Mouse (Mus musculus) limb, embryonic 14.5 days (tissue): ENCODE results near the gene Fyb. TPM values are rescaled to one million over a fixed set of nuclear protein-coding genes. Genes with fewer than 3 reads are reported as not detected.

Source experiments
- ATAC-seq: fragments of 200-750 bp; cut with Nextera tagmentation; 2 replicates; pipeline ENCODE4 v1.8.0; 2017; ENCODE audit warnings: low read depth, moderate number of reproducible peaks, moderate TSS enrichment; ENCODE audit not compliant: low FRiP score
- DNase-seq: peaks from one replicate; pipeline ENCODE4 v3.0.0-alpha.2; 2015; ENCODE audit warnings: low spot score
- H3K27ac ChIP-seq: fragments of 300-500 bp; sonication (generic); replicated peaks from 2 replicates; pipeline ENCODE4 v1.5.1; 2014; ENCODE audit warnings: low read depth, mild to moderate bottlenecking, low read length, moderate library complexity, mixed read lengths
- H3K27me3 ChIP-seq: fragments of 300-500 bp; sonication (generic); 2 replicates; pipeline ENCODE4 v1.6.1; 2014; ENCODE audit warnings: low read length, mixed read lengths; ENCODE audit not compliant: control insufficient read depth, insufficient read depth
- H3K36me3 ChIP-seq: fragments of 300-500 bp; sonication (generic); 2 replicates; pipeline ENCODE4 v1.6.1; 2014; ENCODE audit warnings: mild to moderate bottlenecking, low read length, moderate library complexity, mixed read lengths; ENCODE audit not compliant: control insufficient read depth, insufficient read depth
- H3K4me1 ChIP-seq: fragments of 300-500 bp; sonication (generic); 2 replicates; pipeline ENCODE4 v1.6.1; 2014; ENCODE audit warnings: antibody characterized with exemption, low read length, mixed read lengths; ENCODE audit not compliant: control insufficient read depth, insufficient read depth
- H3K4me2 ChIP-seq: fragments of 300-500 bp; sonication (generic); replicated peaks from 2 replicates; pipeline ENCODE4 v1.6.1; 2014; ENCODE audit warnings: low read depth, mild to moderate bottlenecking, low read length, moderate library complexity; ENCODE audit not compliant: severe bottlenecking
- H3K4me3 ChIP-seq: fragments of 300-500 bp; sonication (generic); replicated peaks from 2 replicates; pipeline ENCODE4 v1.5.1; 2014; ENCODE audit warnings: low read length
- H3K9ac ChIP-seq: fragments of 300-500 bp; sonication (generic); 2 replicates; pipeline ENCODE4 v1.6.1; 2014; ENCODE audit warnings: mild to moderate bottlenecking, low read depth, low read length, moderate library complexity; ENCODE audit not compliant: severe bottlenecking
- H3K9me3 ChIP-seq: fragments of 300-500 bp; sonication (generic); 2 replicates; pipeline ENCODE4 v1.6.1; 2016; ENCODE audit warnings: low read length; ENCODE audit not compliant: control insufficient read depth
- POLR2A ChIP-seq: fragments of 200-500 bp; IDR thresholded peaks from 2 replicates; pipeline ENCODE4 v1.8.0; 2012; ENCODE audit warnings: inconsistent platforms, mild to moderate bottlenecking, moderate library complexity, borderline replicate concordance; ENCODE audit not compliant: insufficient read depth, insufficient read length; ENCODE audit errors: extremely low read depth
- WGBS: fragments of 180-500 bp; shearing (Covaris S2); extraction: QIAGEN DNeasy Blood & Tissue Kit; methylation state at CpG from one replicate; pipeline ENCODE4 v1.1.7; 2014; 5-methylcytosine and 5-hydroxymethylcytosine counted together
- polyA plus RNA-seq, 2 experiments: library from polyadenylated mRNA; depleted of rRNA in 1 of 2; stranded (reverse) in 1 of 2; unstranded in 1 of 2; fragments of >200 nt; fragmentation: Nextera tagmentation in 1 of 2; extraction: Ambion mirVana in 1 of 2; gene quantifications; 2 replicates each; pipeline versions ENCODE4 v1.2.1 to v1.2.3; 2012 to 2014

The Fyb gene
- polyA plus RNA-seq, 2 experiments: 6.0 to 8.0 TPM

DNA sequence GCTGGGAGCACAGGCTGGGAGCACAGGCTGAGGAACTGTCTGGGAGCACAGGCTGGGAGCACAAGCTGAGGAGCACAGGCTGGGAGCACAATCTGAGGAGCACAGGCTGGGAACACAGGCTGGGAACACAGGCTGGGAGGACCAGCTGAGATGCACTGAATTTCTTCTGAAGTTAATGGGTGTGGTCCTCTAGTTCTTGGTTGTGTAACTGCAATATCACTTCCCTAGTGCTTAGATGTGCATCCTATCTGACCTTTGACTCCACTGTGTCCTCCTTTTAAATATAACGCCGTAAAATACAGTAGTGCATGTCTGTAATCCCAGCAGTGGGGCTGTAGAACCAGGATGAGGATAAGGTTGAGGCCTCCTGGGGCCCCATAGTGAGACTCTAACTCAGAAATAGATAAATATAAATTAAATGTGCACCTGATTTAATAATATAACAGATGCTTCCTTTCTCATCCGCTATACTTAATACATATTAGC lies 11.2 kb downstream of the Fyb start:
- TF ChIP-seq POLR2A: no peak
- H3K27ac ChIP-seq: no peak overlapping the region
- H3K4me1 ChIP-seq: no peaks in the 10 kb centered on the region
- 86% methylated on average over 3 of the region's 3 CpGs for WGBS
- no peak overlapping the region for H3K4me3 ChIP-seq
- no peak overlapping the region for H3K4me2 ChIP-seq
- no peaks in the 10 kb centered on the region for H3K27me3 ChIP-seq
- no peaks in the 10 kb centered on the region for H3K9me3 ChIP-seq
- DNase-seq (no peak), ATAC-seq (no peak)
- H3K9ac ChIP-seq: no peak overlapping the region
- no peaks in the 10 kb centered on the region for H3K36me3 ChIP-seq

DNA sequence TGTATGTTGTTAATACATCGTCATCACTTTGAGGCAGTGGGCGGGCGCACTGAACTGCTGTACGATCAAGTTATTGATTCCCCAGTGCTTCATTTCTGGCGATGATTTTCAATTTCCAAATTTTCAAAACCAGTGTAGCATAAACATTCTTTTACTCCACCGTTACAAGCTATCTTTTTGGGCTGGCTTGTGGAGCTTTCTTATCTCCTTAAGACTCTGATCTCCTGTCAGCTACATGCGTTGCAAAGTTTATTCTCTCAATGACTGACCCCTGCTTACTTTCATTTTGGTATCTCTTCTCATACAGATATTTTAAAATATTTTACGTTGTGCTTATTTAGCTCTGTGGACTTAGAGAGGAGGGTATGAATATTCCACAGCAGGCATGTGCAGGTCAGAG lies 11.9 kb downstream of the Fyb start:
- no peaks in the 10 kb centered on the region for H3K9me3 ChIP-seq
- no peak overlapping the region for H3K27ac ChIP-seq
- no peak for TF ChIP-seq POLR2A
- H3K4me2 ChIP-seq: no peak overlapping the region
- H3K36me3 ChIP-seq: no peaks in the 10 kb centered on the region
- ATAC-seq (no peak), DNase-seq (no peak)
- no peak overlapping the region for H3K4me3 ChIP-seq
- no peak overlapping the region for H3K9ac ChIP-seq
- 85% methylated on average over 8 of the region's 8 CpGs for WGBS
- no peaks in the 10 kb centered on the region for H3K27me3 ChIP-seq
- no peaks in the 10 kb centered on the region for H3K4me1 ChIP-seq

DNA sequence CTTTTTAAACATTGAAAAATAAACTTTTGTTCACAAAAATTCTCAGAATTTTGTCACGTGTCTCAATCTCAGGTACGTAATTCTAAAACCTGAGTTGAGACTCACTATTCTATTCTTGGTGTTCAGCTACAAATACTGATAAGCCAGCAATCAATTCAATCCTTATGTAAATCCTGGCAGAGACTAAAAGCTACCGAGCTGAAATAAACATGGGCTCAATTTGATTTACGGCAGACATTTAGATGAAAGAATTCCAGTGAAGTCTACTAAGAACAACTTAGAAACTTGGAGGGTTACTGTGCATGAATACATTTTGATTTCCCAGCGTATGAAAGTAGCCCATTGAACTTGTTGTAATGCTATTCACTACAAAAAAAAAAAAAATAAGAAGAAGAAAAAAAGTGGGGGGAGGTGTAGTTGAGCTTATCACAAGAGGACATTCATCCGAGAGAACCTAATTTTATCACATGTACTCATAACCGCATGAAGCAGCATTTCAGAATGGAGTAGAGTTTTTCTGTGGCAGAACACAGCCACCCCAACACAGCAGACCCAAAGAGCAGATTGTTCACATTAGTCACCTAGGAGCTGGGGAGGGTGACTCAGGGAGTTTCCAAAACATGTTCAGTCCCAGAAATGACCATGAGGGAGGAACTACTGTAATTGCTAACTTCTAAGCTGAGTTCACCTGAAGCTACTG lies 17.1 kb downstream of the Fyb start:
- Histone ChIP-seq H3K27ac (no peak overlapping the region), H3K4me3 (no peak overlapping the region), H3K9ac (no peak overlapping the region), H3K4me1 (0 out of 2 replicates have a peak, but pooled peaks cover 4% of the 10 kb centered on the region), H3K27me3 (no peaks in the 10 kb centered on the region), H3K36me3 (no peaks in the 10 kb centered on the region), H3K9me3 (no peaks in the 10 kb centered on the region), H3K4me2 (no peak overlapping the region)
- DNase-seq: no peak
- TF ChIP-seq POLR2A: no peak
- no peak for ATAC-seq
- WGBS: 61% methylated on average over 7 of the region's 7 CpGs

DNA sequence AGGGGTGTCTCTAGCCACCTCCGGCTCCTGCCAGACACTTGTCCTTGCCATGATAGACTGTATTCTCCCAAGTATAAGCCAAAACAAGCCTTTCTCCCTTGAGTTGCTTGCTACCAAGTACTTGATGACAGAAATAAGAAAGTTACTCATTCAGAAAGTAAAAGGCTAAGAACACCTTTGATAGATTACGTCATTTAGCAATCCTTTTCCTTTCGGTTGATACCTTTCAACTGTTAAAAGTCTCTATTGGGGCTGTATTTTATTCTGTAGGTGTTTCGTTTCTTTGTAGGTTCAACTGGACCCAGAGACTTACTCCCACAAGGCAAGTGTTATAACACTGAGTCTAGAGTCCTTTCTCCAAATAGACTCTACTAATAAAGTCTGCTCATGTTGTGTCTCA lies 26.3 kb downstream of the Fyb start:
- no peak overlapping the region for H3K4me2 ChIP-seq
- no peak for TF ChIP-seq POLR2A
- H3K27ac ChIP-seq: no peak overlapping the region
- no peak for ATAC-seq
- H3K9me3 ChIP-seq: no peaks in the 10 kb centered on the region
- no peak overlapping the region for H3K9ac ChIP-seq
- no peaks in the 10 kb centered on the region for H3K36me3 ChIP-seq
- no peak overlapping the region for H3K4me3 ChIP-seq
- DNase-seq: no peak
- no peaks in the 10 kb centered on the region for H3K27me3 ChIP-seq
- 92% methylated on average over 4 of the region's 4 CpGs for WGBS
- H3K4me1 ChIP-seq: no peaks in the 10 kb centered on the region

DNA sequence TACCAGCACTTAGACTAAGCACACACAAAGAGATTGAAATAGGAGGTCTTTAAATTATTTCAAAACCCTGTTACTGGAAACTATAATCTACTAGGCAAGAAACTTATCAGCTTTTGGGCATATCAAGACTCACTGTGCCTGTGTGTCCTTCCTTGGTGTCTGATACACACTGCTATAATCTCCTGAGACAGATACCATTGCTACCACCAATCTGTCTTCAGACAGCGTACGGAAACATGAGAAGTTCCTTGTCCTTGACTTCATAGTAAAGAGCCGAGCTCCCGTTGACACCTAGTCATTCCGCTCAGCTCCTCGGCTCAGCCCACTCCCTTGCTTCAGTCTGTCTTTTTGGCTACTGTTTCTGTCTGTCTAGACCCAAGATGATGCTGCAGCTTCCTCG lies 29.2 kb downstream of the Fyb start:
- no peak overlapping the region for H3K4me2 ChIP-seq
- ATAC-seq: no peak
- H3K4me3 ChIP-seq: no peak overlapping the region
- no peak overlapping the region for H3K9ac ChIP-seq
- no peaks in the 10 kb centered on the region for H3K4me1 ChIP-seq
- no peaks in the 10 kb centered on the region for H3K27me3 ChIP-seq
- H3K36me3 ChIP-seq: no peaks in the 10 kb centered on the region
- H3K27ac ChIP-seq: no peak overlapping the region
- DNase-seq: no peak
- WGBS: 84% methylated on average over 7 of the region's 7 CpGs
- H3K9me3 ChIP-seq: no peaks in the 10 kb centered on the region
- no peak for TF ChIP-seq POLR2A
